Mouse (Mus musculus) liver, adult 2 months (tissue): ENCODE results near the gene Gm20481.

Source experiments
- CTCF ChIP-seq: fragments of 200-500 bp; IDR thresholded peaks from 2 replicates; pipeline ENCODE4 v1.5.1; 2011; ENCODE audit warnings: low read depth, low read length, control low read depth
- POLR2A ChIP-seq: fragments of 200-500 bp; IDR thresholded peaks from 2 replicates; pipeline ENCODE4 v1.6.1; 2011; ENCODE audit warnings: low read length, control low read depth; ENCODE audit not compliant: insufficient read depth; ENCODE audit errors: extremely low read depth

GRCm38 (mm10) chr17:34996411-34997141 is 26.9 kb downstream of the Gm20481 start:
- no peak for TF ChIP-seq CTCF
- TF ChIP-seq POLR2A = no peak
